Mouse (Mus musculus) myocyte (in vitro differentiated cells): ENCODE results near the gene Slc11a2.

Source experiments
- MAX ChIP-seq: IDR thresholded peaks from one replicate; pipeline ENCODE4 v1.6.1; 2011; ENCODE audit warnings: low read depth, mild to moderate bottlenecking, control low read depth
- MYOD1 ChIP-seq, 3 experiments: IDR thresholded peaks; one replicate each; pipeline ENCODE4 v1.6.1; 2011; ENCODE audit warnings: control low read depth in 2 of 3, low read depth in 2 of 3, mild to moderate bottlenecking in 2 of 3, moderate library complexity in 1 of 3; ENCODE audit not compliant: insufficient read length in 2 of 3, control insufficient read depth in 1 of 3
- POLR2A ChIP-seq: IDR thresholded peaks from one replicate; pipeline ENCODE4 v1.6.1; 2011; ENCODE audit warnings: low read depth, mild to moderate bottlenecking, control low read depth, moderate library complexity; ENCODE audit not compliant: insufficient read length
- POLR2AphosphoS2 ChIP-seq: IDR thresholded peaks from one replicate; pipeline ENCODE4 v1.6.1; 2011; ENCODE audit warnings: low read depth, control low read depth; ENCODE audit not compliant: insufficient read length
- SRF ChIP-seq: IDR thresholded peaks from one replicate; pipeline ENCODE4 v1.6.1; 2011; ENCODE audit warnings: low read depth; ENCODE audit not compliant: control insufficient read depth, insufficient read length
- TCF12 ChIP-seq: IDR thresholded peaks from one replicate; pipeline ENCODE4 v1.6.1; 2011; ENCODE audit warnings: mild to moderate bottlenecking, control low read depth; ENCODE audit not compliant: poor library complexity, insufficient read depth, severe bottlenecking
- USF1 ChIP-seq: IDR thresholded peaks from one replicate; pipeline ENCODE4 v1.6.1; 2011; ENCODE audit warnings: low read depth, mild to moderate bottlenecking, control low read depth, moderate library complexity

GRCm38 (mm10) chr15:100422476-100422875 is 2.4 kb downstream of the Slc11a2 start:
- TF ChIP-seq USF1 (no peak), POLR2A (no peak), POLR2AphosphoS2 (no peak), MAX (no peak), SRF (no peak), TCF12 (no peak), MYOD1 (IDR thresholded peaks at IDR 0.05; ENCODE audit: control insufficient read depth in 1 of 3, insufficient read length in 2 of 3, low read depth in 2 of 3) (no peak)
